9 mouse cellular contexts compared by ENCODE assay signal in genomic region chr13:20091604-20091926, GRCm38 (mm10). TPM values are rescaled to one million over a fixed set of nuclear protein-coding genes. Genes with fewer than 3 reads are reported as not detected.
DNase-seq lines count a peak whose midpoint lies in the region; ATAC-seq lines count a peak whose summit lies in the region.
"Had no signal": no experiment of that assay in that cellular context is flagged by ENCODE, and none has a peak within 500 bp of the region (broad histone marks: within the 10 kb centered on the region; RNA-seq: fewer than 3 reads in every experiment).

No protein-coding gene starts in this region.

- H3K4me2 ChIP-seq in kidney, embryonic 16.5 days (replicated peaks; ENCODE audit: low read depth, low read length), result peak overlapping the region; percentile 97
- peak overlapping the region; percentile 87 for H3K4me2 ChIP-seq in embryonic facial prominence, embryonic 11.5 days (ENCODE audit: low read depth, low read length)
- peak overlapping the region; percentile 98 for H3K4me2 ChIP-seq in hindbrain, embryonic 15.5 days
- H3K4me2 ChIP-seq in midbrain, embryonic 14.5 days (ENCODE audit: low read length), result peak overlapping the region; percentile 97

- H3K27me3 ChIP-seq in kidney, embryonic 16.5 days (ENCODE audit: insufficient read depth, low read length), result no peaks in the 10 kb centered on the region
- H3K27me3 ChIP-seq in embryonic facial prominence, embryonic 11.5 days (ENCODE audit: control insufficient read depth, insufficient read depth, low read length), result no peaks in the 10 kb centered on the region
- peaks cover 7% of the 10 kb centered on the region; the same call in 1 of the 2 replicates for H3K27me3 ChIP-seq in hindbrain, embryonic 15.5 days
- H3K27me3 ChIP-seq in midbrain, embryonic 14.5 days (ENCODE audit: control insufficient read depth, insufficient read depth, low read length), result no peaks in the 10 kb centered on the region; the same call in 1 of the 2 replicates

- H3K9ac ChIP-seq in kidney, embryonic 16.5 days (replicated peaks; ENCODE audit: low read length), result peak overlapping the region; percentile 77; the same call in 1 of the 2 replicates
- peak overlapping the region; percentile 59; the same call in 1 of the 2 replicates for H3K9ac ChIP-seq in embryonic facial prominence, embryonic 11.5 days (replicated peaks; ENCODE audit: low read length)
- H3K9ac ChIP-seq in hindbrain, embryonic 15.5 days, result peak overlapping the region; percentile 69
- H3K9ac ChIP-seq in midbrain, embryonic 14.5 days (replicated peaks; ENCODE audit: low read length), result peak overlapping the region; percentile 69

- peak overlapping the region; percentile 72 for H3K4me3 ChIP-seq in kidney, embryonic 16.5 days (ENCODE audit: low read length)
- peak overlapping the region; percentile 74 for H3K4me3 ChIP-seq in embryonic facial prominence, embryonic 11.5 days (ENCODE audit: low read depth, low read length)
- H3K4me3 ChIP-seq in hindbrain, embryonic 15.5 days, result peak overlapping the region; percentile 88
- H3K4me3 ChIP-seq in midbrain, embryonic 14.5 days (replicated peaks; ENCODE audit: low read depth, low read length), result peak overlapping the region; percentile 73

- no peaks in the 10 kb centered on the region for H3K9me3 ChIP-seq in kidney, embryonic 16.5 days (ENCODE audit: low read length)
- no peaks in the 10 kb centered on the region for H3K9me3 ChIP-seq in embryonic facial prominence, embryonic 11.5 days (replicated peaks; ENCODE audit: control insufficient read depth, low read length)
- H3K9me3 ChIP-seq in hindbrain, embryonic 15.5 days, result no peaks in the 10 kb centered on the region
- H3K9me3 ChIP-seq in midbrain, embryonic 14.5 days (ENCODE audit: control insufficient read depth, low read length), result no peaks in the 10 kb centered on the region

- H3K4me1 ChIP-seq in kidney, embryonic 16.5 days (ENCODE audit: insufficient read depth, low read length), result peaks cover 12% of the 10 kb centered on the region
- H3K4me1 ChIP-seq in embryonic facial prominence, embryonic 11.5 days (ENCODE audit: control insufficient read depth, insufficient read depth, low read length), result no peaks in the 10 kb centered on the region
- peaks cover 11% of the 10 kb centered on the region; the same call in 1 of the 2 replicates for H3K4me1 ChIP-seq in hindbrain, embryonic 15.5 days (replicated peaks)
- 0 out of 2 replicates have a peak, but pooled peaks cover 2% of the 10 kb centered on the region for H3K4me1 ChIP-seq in midbrain, embryonic 14.5 days (ENCODE audit: control insufficient read depth, insufficient read depth, low read length)

- H3K36me3 ChIP-seq in kidney, embryonic 16.5 days (ENCODE audit: insufficient read depth, low read length), result no peaks in the 10 kb centered on the region
- no peaks in the 10 kb centered on the region for H3K36me3 ChIP-seq in embryonic facial prominence, embryonic 11.5 days (replicated peaks; ENCODE audit: control insufficient read depth, insufficient read depth, low read depth, low read length)
- no peaks in the 10 kb centered on the region for H3K36me3 ChIP-seq in hindbrain, embryonic 15.5 days
- H3K36me3 ChIP-seq in midbrain, embryonic 14.5 days (ENCODE audit: control insufficient read depth, insufficient read depth, low read length), result no peaks in the 10 kb centered on the region

- 2% methylated on average over 10 of the region's 10 CpGs for WGBS in kidney, embryonic 16.5 days
- 2% methylated on average over 10 of the region's 10 CpGs for WGBS in embryonic facial prominence, embryonic 11.5 days
- 0% methylated on average over 9 of the region's 10 CpGs for WGBS in hindbrain, embryonic 15.5 days
- 2% methylated on average over 10 of the region's 10 CpGs for WGBS in midbrain, embryonic 14.5 days

- DNase-seq in kidney, adult 18-20 months, result no peak
- no peak for DNase-seq in embryonic facial prominence, embryonic 11.5 days (ENCODE audit: low spot score)
- no peak for DNase-seq in midbrain, embryonic 14.5 days
- no peak for DNase-seq in ovary, postnatal 36 days (ENCODE audit: low spot score)
- DNase-seq in right cerebral cortex, adult 18-20 months, result no peak

- H3K27ac ChIP-seq in kidney, embryonic 16.5 days (ENCODE audit: low read length), result no peak overlapping the region
- H3K27ac ChIP-seq in embryonic facial prominence, embryonic 11.5 days (replicated peaks; ENCODE audit: low read depth, low read length), result no peak overlapping the region
- peak overlapping the region; percentile 83; the same call in 1 of the 2 replicates for H3K27ac ChIP-seq in hindbrain, embryonic 15.5 days (replicated peaks)
- H3K27ac ChIP-seq in midbrain, embryonic 14.5 days (replicated peaks; ENCODE audit: low read depth, low read length), result no peak overlapping the region; the same call in 1 of the 2 replicates

- ATAC-seq in kidney, embryonic 16.5 days (ENCODE audit: low FRiP score, low TSS enrichment), result peak; percentile 44
- ATAC-seq in embryonic facial prominence, embryonic 11.5 days (replicated peaks; ENCODE audit: insufficient number of reproducible peaks, low FRiP score, low TSS enrichment, low read depth), result peak; percentile 30; the same call in 1 of the 2 replicates
- no peak for ATAC-seq in hindbrain, embryonic 15.5 days (ENCODE audit: low FRiP score, low read depth)
- no peak for ATAC-seq in midbrain, embryonic 14.5 days (ENCODE audit: low FRiP score, low TSS enrichment)
- no peak for ATAC-seq in activated CD4-positive, CD25-positive, alpha-beta regulatory T cell, adult 4 months
- ATAC-seq: Patski had no signal

RNA-seq across cellular contexts. Expression of gene Elmo1, which starts 1.2 kb away (rescaled TPM):
- 16.5 and 16.8 TPM in 2 replicates for polyA plus RNA-seq in kidney, embryonic 16.5 days (2015; fragmentation: Nextera tagmentation; extraction: Ambion mirVana)
- polyA plus RNA-seq in embryonic facial prominence, embryonic 11.5 days (2014; fragmentation: Nextera tagmentation; extraction: Ambion mirVana), result 8.8 and 8.9 TPM in 2 replicates
- 39.7 and 47.9 TPM in 2 replicates for polyA plus RNA-seq in hindbrain, embryonic 15.5 days (2015; fragmentation: Nextera tagmentation; extraction: Ambion mirVana)
- 31.3 and 38.3 TPM in 2 replicates for polyA plus RNA-seq in midbrain, embryonic 14.5 days (2014; fragmentation: Nextera tagmentation; extraction: Ambion mirVana)
- polyA plus RNA-seq in activated CD4-positive, CD25-positive, alpha-beta regulatory T cell, adult 4 months (2017; shearing (Covaris generic)), result 100 to 1,000 TPM in 1 of 2 experiments, 10 to 100 TPM in 1; 81.7 to 103 TPM

Comparison
In these comparisons a context has a peak if more than half of its experiments do, and no peak if none do; other contexts are left out.
1. ATAC-seq: peak in kidney, embryonic 16.5 days (single experiment) and embryonic facial prominence, embryonic 11.5 days (single experiment); none in hindbrain, embryonic 15.5 days (single experiment), midbrain, embryonic 14.5 days (single experiment) and activated CD4-positive, CD25-positive, alpha-beta regulatory T cell, adult 4 months (single experiment).
2. Peak in every context shown above with its lines, with median percentiles within 50 percentile points of each other: H3K4me2 ChIP-seq, H3K4me3 ChIP-seq and H3K9ac ChIP-seq.